Mouse (Mus musculus) limb, embryonic 11.5 days (tissue): Measurements from ENCODE around the gene Garnl3. TPM values are rescaled to one million over a fixed set of nuclear protein-coding genes. Genes with fewer than 3 reads are reported as not detected.

Experiments used
- ATAC-seq: fragments of 200-750 bp; cut with Nextera tagmentation; 2 replicates; pipeline ENCODE4 v1.8.0; 2017; ENCODE audit warnings: low read depth; ENCODE audit not compliant: insufficient number of reproducible peaks, low FRiP score, low TSS enrichment
- DNase-seq: peaks from one replicate; pipeline ENCODE4 v3.0.0-alpha.2; 2015; ENCODE audit warnings: low spot score
- H3K27ac ChIP-seq: fragments of 300-500 bp; sonication (generic); replicated peaks from 2 replicates; pipeline ENCODE4 v1.5.1; 2014; ENCODE audit warnings: low read depth, mild to moderate bottlenecking, low read length
- H3K27me3 ChIP-seq: fragments of 300-500 bp; sonication (generic); 2 replicates; pipeline ENCODE4 v1.6.1; 2014; ENCODE audit warnings: mild to moderate bottlenecking, low read length, mixed read lengths; ENCODE audit not compliant: control insufficient read depth, insufficient read depth
- H3K36me3 ChIP-seq: fragments of 300-500 bp; sonication (generic); 2 replicates; pipeline ENCODE4 v1.6.1; 2014; ENCODE audit warnings: mild to moderate bottlenecking, low read length, moderate library complexity, mixed read lengths; ENCODE audit not compliant: control insufficient read depth, insufficient read depth
- H3K4me1 ChIP-seq: fragments of 300-500 bp; sonication (generic); 2 replicates; pipeline ENCODE4 v1.6.1; 2014; ENCODE audit warnings: low read length, mixed read lengths; ENCODE audit not compliant: control insufficient read depth, insufficient read depth
- H3K4me2 ChIP-seq: fragments of 300-500 bp; sonication (generic); 2 replicates; pipeline ENCODE4 v1.6.1; 2014; ENCODE audit warnings: low read depth, mild to moderate bottlenecking, moderate library complexity; ENCODE audit not compliant: severe bottlenecking
- H3K4me3 ChIP-seq: fragments of 300-500 bp; sonication (generic); 2 replicates; pipeline ENCODE4 v1.5.1; 2014; ENCODE audit warnings: low read depth, low read length
- H3K9ac ChIP-seq: fragments of 300-500 bp; sonication (generic); 2 replicates; pipeline ENCODE4 v1.6.1; 2014; ENCODE audit warnings: mild to moderate bottlenecking, low read length
- H3K9me3 ChIP-seq: fragments of 300-500 bp; sonication (generic); 2 replicates; pipeline ENCODE4 v1.6.1; 2016; ENCODE audit warnings: low read length; ENCODE audit not compliant: control insufficient read depth
- WGBS: fragments of 180-500 bp; shearing (Covaris S2); extraction: QIAGEN DNeasy Blood & Tissue Kit; methylation state at CpG from one replicate; pipeline ENCODE4 v1.1.7; 2014; 5-methylcytosine and 5-hydroxymethylcytosine counted together
- polyA plus RNA-seq: library from polyadenylated mRNA; unstranded; fragments of >200 nt; fragmentation: Nextera tagmentation; extraction: Ambion mirVana; gene quantifications from 2 replicates; pipeline ENCODE4 v1.2.1, GENCODE M21; 2014

Garnl3 gene
- polyA plus RNA-seq, 1 experiment from 2014 or later = 10.4 TPM

DNA sequence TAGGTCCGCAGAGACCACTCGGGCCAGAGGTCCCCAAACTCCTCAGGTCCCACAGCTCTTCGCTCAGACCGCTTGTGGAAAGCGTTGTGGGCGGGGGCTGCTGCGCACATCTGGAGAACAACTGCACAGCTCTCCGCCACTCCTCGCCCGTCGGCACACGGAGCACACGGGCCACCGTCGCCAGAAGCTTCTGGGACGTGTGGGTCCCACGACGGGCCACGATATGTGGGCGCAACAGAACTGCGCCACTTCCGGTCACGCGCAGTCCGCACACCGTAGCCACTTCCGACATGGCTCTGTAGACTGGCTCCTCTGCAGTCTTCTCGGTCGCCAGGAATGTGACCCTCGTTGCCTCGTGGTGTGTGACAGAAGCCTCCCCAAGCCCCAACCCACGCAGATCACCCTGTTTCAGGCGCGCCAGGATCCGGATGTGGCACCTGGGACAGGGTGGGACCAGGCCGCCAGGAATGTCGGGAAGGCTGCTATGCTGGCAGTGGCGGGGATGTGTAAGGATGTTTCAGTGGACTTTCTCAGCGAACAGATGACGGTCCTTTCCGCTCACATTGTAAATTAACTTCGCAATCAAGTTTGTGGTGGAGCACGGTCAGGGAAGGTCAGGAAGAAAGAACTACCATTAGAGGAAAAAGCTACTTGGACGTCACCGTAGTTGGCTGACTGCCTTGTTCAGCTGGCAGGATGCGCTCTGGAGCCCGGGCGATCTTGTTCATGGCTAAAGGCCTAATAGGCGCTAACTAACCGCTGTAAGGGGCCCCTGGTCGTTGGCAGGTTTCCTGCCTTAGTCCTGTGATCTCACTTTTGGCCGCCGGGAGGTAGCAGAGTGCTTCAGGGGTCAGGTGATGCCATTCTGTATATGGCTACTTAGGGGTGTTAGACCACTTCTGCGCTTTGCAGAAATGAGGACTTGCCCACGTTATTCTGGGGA is 164.5 kb downstream of the Garnl3 start:
- Histone ChIP-seq H3K36me3 (peaks cover 13% of the 10 kb centered on the region; the same call in 1 of the 2 replicates), H3K9ac (peak overlapping the region; percentile 82), H3K9me3 (no peaks in the 10 kb centered on the region), H3K27me3 (no peaks in the 10 kb centered on the region), H3K27ac (peak overlapping the region; percentile 87), H3K4me1 (peaks cover 13% of the 10 kb centered on the region), H3K4me3 (peak overlapping the region; percentile 57), H3K4me2 (peak overlapping the region; percentile 90)
- WGBS = under 1% methylated on average over 54 of the region's 55 CpGs
- DNase-seq (peak; percentile 84), ATAC-seq (peak; percentile 79)

- no peak for ATAC-seq
- H3K36me3 ChIP-seq = peaks cover 13% of the 10 kb centered on the region; the same call in 1 of the 2 replicates
- no peaks in the 10 kb centered on the region for H3K27me3 ChIP-seq
- no peak for DNase-seq
- H3K27ac ChIP-seq = peak overlapping the region; percentile 87
- no peaks in the 10 kb centered on the region for H3K9me3 ChIP-seq
- H3K4me3 ChIP-seq = peak overlapping the region; percentile 57
- H3K4me1 ChIP-seq = peaks cover 13% of the 10 kb centered on the region
- H3K9ac ChIP-seq = peak overlapping the region; percentile 82
- H3K4me2 ChIP-seq = peak overlapping the region; percentile 90
- WGBS = 11% methylated on average over 13 of the region's 13 CpGs
Measured at GRCm38 (mm10) chr2:32966184-32966688, 165.2 kb downstream of the Garnl3 start.

DNA sequence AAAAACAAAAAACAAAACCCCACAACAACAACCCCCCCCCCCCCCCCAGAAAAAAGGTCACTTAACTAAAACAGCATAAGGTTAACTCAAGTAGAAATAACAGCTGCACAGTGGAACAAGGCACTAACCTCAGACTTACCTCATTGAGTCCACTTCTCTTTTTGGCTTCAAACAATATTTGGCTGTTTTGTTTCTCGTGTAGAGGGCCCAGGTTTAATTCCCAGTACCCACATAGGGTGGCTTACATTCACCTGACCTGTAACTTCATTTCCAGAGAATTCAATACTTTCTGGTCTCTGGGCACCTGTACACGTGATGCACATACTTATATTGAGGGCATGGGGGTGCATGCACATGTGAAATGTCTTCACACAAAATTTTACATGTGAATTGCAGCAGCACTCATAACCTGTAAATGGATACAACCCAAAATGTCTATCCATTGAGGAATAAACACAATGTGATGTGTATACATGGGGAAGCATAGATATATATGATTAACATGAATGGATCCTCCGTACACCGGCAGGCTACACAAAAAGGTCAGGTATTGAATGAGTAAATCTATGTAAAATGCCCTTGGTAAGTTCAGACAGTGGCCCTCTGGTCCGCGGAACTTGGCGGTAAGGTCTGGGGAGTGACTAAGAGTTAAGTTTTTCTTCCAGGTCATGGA is 165.8 kb downstream of the Garnl3 start:
- no peak overlapping the region for H3K4me3 ChIP-seq
- no peak overlapping the region for H3K4me2 ChIP-seq
- no peaks in the 10 kb centered on the region for H3K9me3 ChIP-seq
- DNase-seq = no peak
- peaks cover 13% of the 10 kb centered on the region; the same call in 1 of the 2 replicates for H3K36me3 ChIP-seq
- no peak for ATAC-seq
- H3K9ac ChIP-seq = no peak overlapping the region
- 20% methylated on average over 7 of the region's 7 CpGs for WGBS
- no peak overlapping the region for H3K27ac ChIP-seq
- peaks cover 17% of the 10 kb centered on the region for H3K4me1 ChIP-seq
- no peaks in the 10 kb centered on the region for H3K27me3 ChIP-seq

GRCm38 (mm10) chr2:32964659-32965457 is 166.6 kb downstream of the Garnl3 start:
- H3K4me2 ChIP-seq = no peak overlapping the region
- 26% methylated on average over 10 of the region's 10 CpGs for WGBS
- H3K9me3 ChIP-seq = no peaks in the 10 kb centered on the region
- DNase-seq (no peak), ATAC-seq (no peak)
- H3K4me1 ChIP-seq = peaks cover 20% of the 10 kb centered on the region
- H3K36me3 ChIP-seq = peaks cover 13% of the 10 kb centered on the region; the same call in 1 of the 2 replicates
- no peak overlapping the region for H3K27ac ChIP-seq
- H3K4me3 ChIP-seq = 0 out of 2 replicates have a peak overlapping the region, but pooled peaks have one; percentile 6
- no peak overlapping the region for H3K9ac ChIP-seq
- H3K27me3 ChIP-seq = no peaks in the 10 kb centered on the region

- DNase-seq = no peak
- peaks cover 20% of the 10 kb centered on the region for H3K4me1 ChIP-seq
- H3K36me3 ChIP-seq = peaks cover 13% of the 10 kb centered on the region
- H3K4me2 ChIP-seq = no peak overlapping the region; the same call in 1 of the 2 replicates
- H3K27ac ChIP-seq = no peak overlapping the region
- WGBS = 81% methylated on average over 1 of the region's 1 CpGs
- H3K9me3 ChIP-seq = no peaks in the 10 kb centered on the region
- ATAC-seq = no peak
- H3K27me3 ChIP-seq = no peaks in the 10 kb centered on the region
- H3K9ac ChIP-seq = no peak overlapping the region
- no peak overlapping the region for H3K4me3 ChIP-seq
Measured at GRCm38 (mm10) chr2:32963981-32964380, 167.5 kb downstream of the Garnl3 start.

GRCm38 (mm10) chr2:32963544-32963943 is 167.9 kb downstream of the Garnl3 start:
- no peak for ATAC-seq
- H3K4me1 ChIP-seq = peaks cover 20% of the 10 kb centered on the region
- H3K36me3 ChIP-seq = peaks cover 13% of the 10 kb centered on the region
- no peaks in the 10 kb centered on the region for H3K27me3 ChIP-seq
- WGBS = 74% methylated on average over 4 of the region's 4 CpGs
- H3K27ac ChIP-seq = no peak overlapping the region
- H3K4me2 ChIP-seq = peak overlapping the region; percentile 65
- H3K9ac ChIP-seq = no peak overlapping the region; the same call in 1 of the 2 replicates
- peak overlapping the region; percentile 75 for H3K4me3 ChIP-seq
- DNase-seq = no peak
- H3K9me3 ChIP-seq = no peaks in the 10 kb centered on the region

GRCm38 (mm10) chr2:32962875-32963220 is 168.6 kb downstream of the Garnl3 start:
- H3K27me3 ChIP-seq = no peaks in the 10 kb centered on the region
- peaks cover 13% of the 10 kb centered on the region for H3K36me3 ChIP-seq
- H3K4me3 ChIP-seq = peak overlapping the region; percentile 75
- H3K4me2 ChIP-seq = peak overlapping the region; percentile 65
- H3K27ac ChIP-seq = no peak overlapping the region
- H3K9me3 ChIP-seq = no peaks in the 10 kb centered on the region
- DNase-seq (no peak), ATAC-seq (no peak)
- H3K4me1 ChIP-seq = peaks cover 20% of the 10 kb centered on the region
- H3K9ac ChIP-seq = peak overlapping the region; percentile 90
- WGBS = 7% methylated on average over 9 of the region's 9 CpGs
